Mouse (Mus musculus) spleen, adult 2 months (tissue): ENCODE data around the gene Pigf. TPM values are rescaled to one million over a fixed set of nuclear protein-coding genes. Genes with fewer than 3 reads are reported as not detected.

Experiments
- DNase-seq, 2 experiments: peaks; one replicate each; pipeline versions ENCODE4 v3.0.0 to v3.0.0-alpha.2; 2012 to 2021; ENCODE audit warnings: low spot score in 2 of 2, low read depth in 1 of 2
- H3K27ac ChIP-seq: fragments of 200-500 bp; 2 replicates; pipeline ENCODE4 v1.5.1; 2012; ENCODE audit warnings: low read length, inconsistent platforms; ENCODE audit not compliant: insufficient read depth
- H3K27me3 ChIP-seq: fragments of 200-500 bp; 2 replicates; pipeline ENCODE4 v1.6.1; 2012; ENCODE audit warnings: mild to moderate bottlenecking, moderate library complexity, low read length, inconsistent platforms; ENCODE audit not compliant: control insufficient read depth, insufficient read depth
- H3K36me3 ChIP-seq: fragments of 200-500 bp; 2 replicates; pipeline ENCODE4 v1.6.1; 2012; ENCODE audit warnings: mild to moderate bottlenecking, low read length, inconsistent platforms; ENCODE audit not compliant: control insufficient read depth, insufficient read depth
- H3K4me1 ChIP-seq: fragments of 200-500 bp; 2 replicates; pipeline ENCODE4 v1.6.1; 2011; ENCODE audit warnings: inconsistent platforms; ENCODE audit not compliant: control insufficient read depth, insufficient read depth, insufficient read length
- H3K4me3 ChIP-seq: fragments of 200-500 bp; 2 replicates; pipeline ENCODE4 v1.5.1; 2011; ENCODE audit warnings: mild to moderate bottlenecking, inconsistent platforms; ENCODE audit not compliant: insufficient read depth, insufficient read length; ENCODE audit errors: extremely low read depth
- CTCF ChIP-seq: fragments of 200-500 bp; IDR thresholded peaks from 2 replicates; pipeline ENCODE4 v1.5.1; 2011; ENCODE audit warnings: mild to moderate bottlenecking, inconsistent platforms; ENCODE audit not compliant: insufficient read depth, insufficient read length, insufficient replicate concordance; ENCODE audit errors: extremely low read depth
- POLR2A ChIP-seq: fragments of 200-500 bp; IDR thresholded peaks from 2 replicates; pipeline ENCODE4 v1.6.1; 2011; ENCODE audit warnings: low read depth, low read length, inconsistent platforms
- WGBS: fragments of 180-500 bp; shearing (Covaris S2); methylation state at CpG from one replicate; pipeline ENCODE4 v1.1.7; 2018; 5-methylcytosine and 5-hydroxymethylcytosine counted together
- polyA plus RNA-seq: library from polyadenylated mRNA; depleted of rRNA; stranded (reverse); fragments of >200 nt; gene quantifications from 2 replicates; pipeline ENCODE4 v1.2.3, GENCODE M21; 2012; rRNA removed

The Pigf gene
- polyA plus RNA-seq, 1 experiment = 2.2 TPM

GRCm38 (mm10) chr17:86957239-86957638 lies 68.0 kb downstream of the Pigf start:
- TF ChIP-seq CTCF (no peak), POLR2A (no peak)
- H3K4me3 ChIP-seq = no peak overlapping the region
- no peak overlapping the region for H3K27ac ChIP-seq
- H3K27me3 ChIP-seq = no peaks in the 10 kb centered on the region
- H3K36me3 ChIP-seq = no peaks in the 10 kb centered on the region
- WGBS = 68% methylated on average over 5 of the region's 5 CpGs
- no peak for DNase-seq
- H3K4me1 ChIP-seq = peaks cover 5% of the 10 kb centered on the region; the same call in 1 of the 2 replicates

GRCm38 (mm10) chr17:86948801-86949200 lies 76.4 kb downstream of the Pigf start:
- 82% methylated on average over 6 of the region's 6 CpGs for WGBS
- TF ChIP-seq POLR2A = no peak
- Histone ChIP-seq H3K27me3 (no peaks in the 10 kb centered on the region), H3K36me3 (no peaks in the 10 kb centered on the region), H3K27ac (no peak overlapping the region), H3K4me3 (no peak overlapping the region), H3K4me1 (no peaks in the 10 kb centered on the region)
- DNase-seq = no peak

GRCm38 (mm10) chr17:86947840-86948796 lies 77.1 kb downstream of the Pigf start, which contains the start of gene Atp6v1e2:
Gene Atp6v1e2, minus strand, starts transcription at chr17:86947897.
- TF ChIP-seq CTCF (no peak), POLR2A (no peak)
- no peak within 1 kb of the TSS for H3K27ac ChIP-seq
- DNase-seq = no peak
- H3K27me3 ChIP-seq = no peaks in the 10 kb centered on the region
- WGBS = 92% methylated on average over 28 of the region's 28 CpGs
- H3K4me1 ChIP-seq = no peaks in the 10 kb centered on the region
- H3K4me3 ChIP-seq = no peak within 1 kb of the TSS
- no peaks in the 10 kb centered on the region for H3K36me3 ChIP-seq

Other genes with a start within 250 kb of the Pigf start
- gene Tmem247, start 108.1 kb downstream of the Pigf start, polyA plus RNA-seq = not detected in 2 replicates
- not detected in 2 replicates for gene Atp6v1e2, start 77.5 kb downstream of the Pigf start, polyA plus RNA-seq
- 18.7 and 22.8 TPM in 2 replicates for gene Rhoq, start 62.3 kb downstream of the Pigf start, polyA plus RNA-seq
- 3.9 and 5.0 TPM in 2 replicates for gene Cript, start 144 bp upstream of the Pigf start, polyA plus RNA-seq
- 6.9 and 7.9 TPM in 2 replicates for gene Socs5, start 82.3 kb upstream of the Pigf start, polyA plus RNA-seq
- 38.5 and 47.0 TPM in 2 replicates for gene Mcfd2, start 240.5 kb upstream of the Pigf start, polyA plus RNA-seq